Mouse (Mus musculus) CH12.LX (cell line): ENCODE data around the gene Spib.

ENCODE experiments used
- CHD2 ChIP-seq: IDR thresholded peaks from 2 replicates; pipeline ENCODE4 v1.6.1; 2011; ENCODE audit warnings: low read length, improper control_type of control experiment
- CTCF ChIP-seq, 2 experiments: IDR thresholded peaks in 1 of 2; conservative IDR thresholded peaks in 1 of 2; 2 replicates each; pipeline ENCODE4 v1.5.1; 2011 to 2012; ENCODE audit warnings: low read depth in 2 of 2, low read length in 2 of 2, improper control_type of control experiment in 1 of 2, inconsistent platforms in 1 of 2, mild to moderate bottlenecking in 1 of 2, moderate library complexity in 1 of 2
- JUND ChIP-seq: conservative IDR thresholded peaks from 2 replicates; pipeline ENCODE4 v1.6.1; 2011; ENCODE audit warnings: low read depth, low read length, improper control_type of control experiment
- KAT2A ChIP-seq: IDR thresholded peaks from 2 replicates; pipeline ENCODE4 v1.6.1; 2012; ENCODE audit warnings: low read length, improper control_type of control experiment, inconsistent platforms; ENCODE audit not compliant: insufficient replicate concordance
- MAZ ChIP-seq: IDR thresholded peaks from 2 replicates; pipeline ENCODE4 v1.6.1; 2012; ENCODE audit warnings: low read depth, mild to moderate bottlenecking, inconsistent platforms, low read length, improper control_type of control experiment, moderate library complexity
- NELFE ChIP-seq: IDR thresholded peaks from 2 replicates; pipeline ENCODE4 v1.6.1; 2011; ENCODE audit warnings: low read depth, low read length, improper control_type of control experiment
- POLR2A ChIP-seq: IDR thresholded peaks from 2 replicates; pipeline ENCODE4 v1.6.1; 2011; ENCODE audit warnings: low read depth, mild to moderate bottlenecking, improper control_type of control experiment, low read length
- POLR2AphosphoS2 ChIP-seq: IDR thresholded peaks from 2 replicates; pipeline ENCODE4 v1.6.1; 2011; ENCODE audit warnings: low read depth, low read length, improper control_type of control experiment
- RCOR1 ChIP-seq: conservative IDR thresholded peaks from 2 replicates; pipeline ENCODE4 v1.6.1; 2012; ENCODE audit warnings: low read depth, mild to moderate bottlenecking, inconsistent platforms, low read length, improper control_type of control experiment
- TCF12 ChIP-seq: IDR thresholded peaks from 2 replicates; pipeline ENCODE4 v1.6.1; 2014; ENCODE audit warnings: low read depth, mild to moderate bottlenecking, inconsistent platforms, low read length, improper control_type of control experiment
- USF1 ChIP-seq: IDR thresholded peaks from 2 replicates; pipeline ENCODE4 v1.6.1; 2014; ENCODE audit warnings: low read depth, mild to moderate bottlenecking, inconsistent platforms, low read length, improper control_type of control experiment

- TF ChIP-seq TCF12 (no peak), CTCF (conservative IDR thresholded peaks at IDR 0.05 in 1 of 2, IDR thresholded peaks at IDR 0.05 in 1 of 2; ENCODE audit: low read depth in 2 of 2, low read length in 2 of 2) (no peak), POLR2A (no peak), KAT2A (no peak), JUND (no peak), USF1 (no peak), MAZ (no peak), NELFE (no peak), POLR2AphosphoS2 (no peak), CHD2 (no peak), RCOR1 (no peak)
Observed at GRCm38 (mm10) chr7:44486927-44487575, 44.8 kb downstream of the Spib start.
